Mouse (Mus musculus): ENCODE measurements around the gene Fnbp1.

- TF ChIP-seq EP300 (IDR thresholded peaks at IDR 0.05; ENCODE audit: low read depth) = no peak
- no peak for TF ChIP-seq CTCF (IDR thresholded peaks at IDR 0.05; ENCODE audit: low read depth)
Observed at GRCm38 (mm10) chr2:31088871-31089270, 52.9 kb downstream of the Fnbp1 start.

Measured in liver, postnatal 0 days (tissue).